Mouse (Mus musculus): ENCODE data around the gene Hist1h2bh.

Gene Hist1h2bh

DNA sequence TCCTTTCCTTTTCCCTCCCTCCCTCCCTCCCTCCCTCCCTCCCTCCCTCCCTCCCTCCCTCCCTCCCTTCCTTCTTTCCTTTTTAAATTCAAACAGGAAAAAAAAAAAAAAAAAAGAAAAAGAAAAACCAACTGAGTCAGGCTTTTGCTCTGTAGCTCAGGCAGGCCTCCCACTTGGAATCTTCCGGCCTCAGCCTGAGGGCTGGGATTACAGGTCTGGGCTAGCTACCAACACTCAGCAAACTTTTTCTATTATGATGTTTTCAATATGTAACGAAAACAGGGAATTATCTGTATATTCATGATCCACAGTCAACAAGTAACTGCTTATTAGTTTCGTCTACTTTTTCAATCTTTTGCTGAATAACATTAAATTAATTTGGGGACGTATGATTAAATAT, 40.3 kb downstream of the Hist1h2bh start:
- DNase-seq: no peak

DNA sequence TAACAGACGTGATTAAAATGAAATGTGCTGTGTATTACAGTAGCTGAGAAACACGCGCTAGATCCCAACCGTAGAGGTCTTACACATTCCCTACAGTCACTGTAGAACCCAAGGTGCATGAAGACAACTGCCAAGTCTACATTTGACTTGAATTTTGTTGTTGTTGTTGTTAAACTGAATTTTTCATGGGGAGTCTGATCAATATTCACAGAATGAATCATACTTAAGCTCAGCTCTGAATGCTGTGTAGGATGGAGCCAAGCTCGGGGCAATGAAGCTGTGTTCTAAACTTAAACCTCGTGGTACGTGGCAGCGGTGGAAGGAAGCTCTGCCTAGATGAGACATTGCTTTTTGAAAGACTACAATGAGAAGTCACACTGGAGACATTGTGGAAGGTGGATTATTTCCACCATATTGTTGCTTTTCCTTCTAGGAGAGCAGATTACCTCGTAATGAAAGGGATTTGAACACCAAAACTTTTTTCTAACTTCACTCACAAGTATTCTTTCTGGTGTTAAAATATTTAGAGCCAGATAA, 41.1 kb downstream of the Hist1h2bh start:
- DNase-seq: no peak

DNA sequence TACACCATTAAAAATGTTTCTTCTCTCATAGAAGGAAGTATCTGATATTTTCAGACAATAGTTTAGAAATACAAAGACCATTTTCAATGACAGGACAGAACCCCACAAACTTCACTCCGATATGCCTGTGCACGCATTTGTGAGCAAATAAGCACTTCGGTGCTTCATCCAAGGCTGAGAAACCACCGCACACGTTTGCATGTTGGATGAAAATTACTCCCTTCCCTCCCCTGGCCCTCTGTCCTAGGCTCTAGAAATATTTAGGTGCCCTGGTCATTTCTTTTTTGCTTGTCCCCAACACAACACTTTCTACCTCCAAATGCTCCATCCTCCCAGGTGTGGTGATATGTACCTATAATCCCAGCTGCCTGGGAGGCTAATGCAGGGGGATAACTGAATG, 41.7 kb downstream of the Hist1h2bh start:
- DNase-seq: no peak

DNA sequence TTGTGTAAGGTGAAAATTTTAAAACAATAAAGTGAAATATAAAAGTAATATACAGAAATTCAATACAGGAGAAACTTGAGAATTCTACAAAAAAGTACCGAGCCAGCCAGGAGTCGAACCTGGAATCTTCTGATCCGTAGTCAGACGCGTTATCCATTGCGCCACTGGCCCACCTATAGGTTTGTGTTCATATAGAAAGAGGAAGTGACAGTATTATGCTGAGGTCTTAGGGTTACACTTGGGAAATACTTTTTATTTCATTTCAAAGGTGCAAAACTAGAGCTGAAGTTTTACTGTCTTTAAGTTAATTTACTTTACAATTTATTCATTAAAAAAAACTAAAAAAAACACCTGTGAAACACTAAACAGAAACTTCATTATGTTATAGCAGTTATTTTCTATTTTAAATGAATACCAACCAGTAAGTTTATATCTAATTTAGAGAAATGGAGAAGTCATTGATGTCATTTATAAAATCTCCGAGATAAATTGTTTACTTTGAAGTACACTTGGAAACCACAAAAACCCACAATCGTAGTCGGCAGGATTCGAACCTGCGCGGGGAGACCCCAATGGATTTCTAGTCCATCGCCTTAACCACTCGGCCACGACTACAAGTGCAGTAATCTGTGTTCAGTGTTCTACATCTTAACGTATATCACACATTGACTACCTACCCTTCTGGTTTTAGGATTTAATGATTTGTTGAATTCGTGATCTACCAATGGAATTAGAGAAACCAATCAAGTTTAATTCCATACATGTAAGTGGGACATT, 42.6 kb downstream of the Hist1h2bh start:
- DNase-seq: peak in 1 of 2 experiments; percentile 20

DNA sequence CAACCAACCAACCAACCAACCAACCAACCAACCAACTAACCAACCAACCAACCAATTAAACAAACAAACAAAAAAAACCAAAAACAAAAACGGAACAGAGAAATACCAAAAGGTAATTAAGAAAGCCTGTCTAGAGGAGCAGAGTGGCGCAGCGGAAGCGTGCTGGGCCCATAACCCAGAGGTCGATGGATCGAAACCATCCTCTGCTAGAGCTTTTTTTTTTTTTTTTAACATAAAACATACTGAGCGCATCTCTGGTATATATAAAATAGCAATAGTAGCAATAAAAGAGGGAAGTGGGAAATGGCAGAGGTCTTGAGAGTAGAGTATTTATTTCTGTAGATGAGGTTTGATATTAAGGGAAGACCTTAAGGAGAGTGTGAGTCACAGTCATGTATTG, 43.2 kb downstream of the Hist1h2bh start:
- no peak for DNase-seq

DNA sequence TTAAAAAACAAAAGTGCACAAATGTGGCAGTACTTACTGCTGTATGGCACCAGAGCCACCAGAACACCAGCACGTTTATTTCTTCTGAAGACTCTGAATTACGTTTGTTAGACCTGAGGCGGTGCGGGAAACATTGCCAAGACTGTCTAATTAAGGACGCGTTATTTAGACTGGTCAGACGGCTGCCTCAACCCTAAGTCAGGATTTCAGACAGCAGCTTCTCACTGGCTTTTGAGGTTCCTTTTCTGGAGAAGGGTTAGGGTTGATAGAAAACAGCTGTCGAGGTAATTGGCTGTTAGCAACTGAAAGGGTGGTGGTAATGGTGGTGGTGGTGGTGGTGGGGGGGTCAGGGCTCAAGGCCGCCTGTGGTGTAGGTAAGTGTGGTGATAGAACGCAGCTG, 44.5 kb downstream of the Hist1h2bh start:
- no peak for DNase-seq

DNA sequence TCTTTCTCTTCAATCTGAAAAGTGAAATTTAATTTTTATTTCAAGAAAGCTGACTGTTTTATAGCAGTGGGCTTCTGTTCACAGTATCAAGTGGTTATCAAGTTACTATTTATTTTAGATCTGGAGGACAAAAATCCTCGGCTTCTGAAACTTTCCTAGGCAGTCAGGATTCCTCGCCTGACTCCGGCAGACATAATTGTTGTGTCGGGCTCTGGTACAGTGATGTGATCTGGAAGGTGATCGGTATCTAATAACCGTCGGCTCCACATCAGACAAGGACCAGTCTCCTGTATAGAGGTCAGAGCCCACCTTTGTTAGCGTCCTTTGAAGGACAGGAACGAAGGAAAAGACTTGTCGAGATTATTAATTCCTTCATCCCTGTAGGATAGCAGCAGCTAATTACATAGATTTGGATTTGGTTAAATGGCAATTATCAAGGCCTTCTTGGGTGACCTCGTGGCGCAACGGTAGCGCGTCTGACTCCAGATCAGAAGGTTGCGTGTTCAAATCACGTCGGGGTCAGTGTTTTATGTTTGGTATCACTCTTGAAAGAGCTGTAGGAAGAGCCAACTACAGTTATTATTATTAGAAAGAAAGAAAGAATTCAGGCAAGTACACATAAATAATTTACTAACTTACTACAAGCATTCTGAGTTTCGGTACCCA, 45.4 kb downstream of the Hist1h2bh start:
- no peak for DNase-seq

DNA sequence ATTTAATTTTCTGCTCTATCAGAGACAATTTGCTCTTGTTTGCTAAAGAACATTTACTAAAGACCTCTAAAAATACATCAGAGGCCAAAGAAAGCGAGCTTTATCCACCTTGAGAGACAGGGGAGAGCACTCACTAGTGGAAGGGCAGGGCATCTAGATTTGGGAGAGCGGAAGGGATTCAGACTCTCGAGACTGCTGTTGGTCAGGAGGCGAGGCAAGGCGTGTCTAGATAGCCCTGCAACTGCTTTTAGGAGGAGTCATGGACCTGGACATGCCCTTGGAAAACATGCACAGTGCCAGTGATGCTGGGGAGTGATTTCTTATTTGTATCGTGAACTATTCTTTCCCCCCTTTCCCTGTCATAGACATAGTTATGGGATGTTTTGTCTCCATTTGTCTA, 47.7 kb downstream of the Hist1h2bh start:
- DNase-seq: no peak

DNA sequence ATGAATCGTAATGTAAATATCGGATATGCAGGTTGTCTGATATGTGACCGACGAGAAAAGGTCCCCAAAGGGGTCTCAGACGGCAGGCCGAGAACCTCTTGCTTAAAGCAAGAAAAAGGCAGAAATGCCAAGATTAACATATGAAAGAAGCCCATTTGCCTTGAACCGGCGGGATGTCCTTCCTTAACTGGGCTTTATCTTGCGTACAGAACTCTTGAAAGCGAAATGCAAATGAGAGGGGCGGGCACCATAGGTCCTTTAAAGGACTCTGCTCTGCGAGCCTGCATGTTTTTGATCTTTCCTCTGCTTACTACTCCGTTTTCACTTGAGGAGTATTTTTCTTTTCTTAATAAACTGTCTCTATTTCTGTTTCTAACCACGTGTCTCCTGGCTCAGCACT, 51.2 kb downstream of the Hist1h2bh start:
- no peak for DNase-seq
